Mouse (Mus musculus) megakaryocyte, adult 5-6 weeks (primary cell): Measurements from ENCODE around the gene Slc35g3. TPM values are rescaled to one million over a fixed set of nuclear protein-coding genes. Genes with fewer than 3 reads are reported as not detected.

Experiments
- total RNA-seq, 2 experiments: library from RNA; stranded (forward) in 1 of 2; stranded (reverse) in 1 of 2; fragments of 153-499, 151-499 nt in 1 of 2; fragments of 221-1000, 200-1000 nt in 1 of 2; gene quantifications; 2 replicates each; pipeline versions ENCODE4 v1.2.3 to v1.2.4; 2015 to 2017

Gene Slc35g3
- total RNA-seq, 2 experiments from 2014 or later: not detected

Other genes starting within 250 kb of the Slc35g3 start
Only the 30 nearest of the 43 such genes appear.
- gene Atp1b2, start 156.0 kb downstream of the Slc35g3 start, total RNA-seq (2015): 0.91 and 2.2 TPM in 2 replicates
- gene Atp1b2, start 156.0 kb downstream of the Slc35g3 start, total RNA-seq (2017): 0.26 and 0.45 TPM in 2 replicates
- not detected in 2 replicates for gene Shbg, start 144.1 kb downstream of the Slc35g3 start, total RNA-seq (2015)
- not detected in 2 replicates for gene Shbg, start 144.1 kb downstream of the Slc35g3 start, total RNA-seq (2017)
- not detected in 2 replicates for gene Sat2, start 139.9 kb downstream of the Slc35g3 start, total RNA-seq (2015)
- not detected in 2 replicates for gene Sat2, start 139.9 kb downstream of the Slc35g3 start, total RNA-seq (2017)
- 25.3 and 29.0 TPM in 2 replicates for gene Fxr2, start 129.0 kb downstream of the Slc35g3 start, total RNA-seq (2015)
- 33.3 and 36.5 TPM in 2 replicates for gene Fxr2, start 129.0 kb downstream of the Slc35g3 start, total RNA-seq (2017)
- gene Sox15, start 106.7 kb downstream of the Slc35g3 start, total RNA-seq (2015): not detected in 2 replicates
- 0.22 TPM in 1 of 2 replicates, not detected in the other for gene Sox15, start 106.7 kb downstream of the Slc35g3 start, total RNA-seq (2017)
- gene Mpdu1, start 99.3 kb downstream of the Slc35g3 start, total RNA-seq (2015): 34.9 and 40.9 TPM in 2 replicates
- gene Mpdu1, start 99.3 kb downstream of the Slc35g3 start, total RNA-seq (2017): 55.7 and 56.5 TPM in 2 replicates
- gene Cd68, start 95.8 kb downstream of the Slc35g3 start, total RNA-seq (2015): 302 and 304 TPM in 2 replicates
- 195 and 219 TPM in 2 replicates for gene Cd68, start 95.8 kb downstream of the Slc35g3 start, total RNA-seq (2017)
- 457 and 494 TPM in 2 replicates for gene Eif4a1, start 89.5 kb downstream of the Slc35g3 start, total RNA-seq (2015)
- gene Eif4a1, start 89.5 kb downstream of the Slc35g3 start, total RNA-seq (2017): 511 and 523 TPM in 2 replicates
- gene Senp3, start 79.9 kb downstream of the Slc35g3 start, total RNA-seq (2015): 94.3 and 104 TPM in 2 replicates
- gene Senp3, start 79.9 kb downstream of the Slc35g3 start, total RNA-seq (2017): 68.9 and 80.8 TPM in 2 replicates
- 37.7 and 47.2 TPM in 2 replicates for gene Tnfsf13, start 76.2 kb downstream of the Slc35g3 start, total RNA-seq (2015)
- gene Tnfsf13, start 76.2 kb downstream of the Slc35g3 start, total RNA-seq (2017): 74.3 and 78.9 TPM in 2 replicates
- 25.5 and 25.9 TPM in 2 replicates for gene Tnfsf12, start 66.1 kb downstream of the Slc35g3 start, total RNA-seq (2015)
- 3.2 and 4.9 TPM in 2 replicates for gene Tnfsf12, start 66.1 kb downstream of the Slc35g3 start, total RNA-seq (2017)
- 11.6 and 13.6 TPM in 2 replicates for gene Tnfsfm13, start 65.9 kb downstream of the Slc35g3 start, total RNA-seq (2015)
- 8.5 and 12.2 TPM in 2 replicates for gene Tnfsfm13, start 65.9 kb downstream of the Slc35g3 start, total RNA-seq (2017)
- 116 and 118 TPM in 2 replicates for gene Polr2a, start 3.3 kb downstream of the Slc35g3 start, total RNA-seq (2015)
- 38.6 and 42.9 TPM in 2 replicates for gene Polr2a, start 3.3 kb downstream of the Slc35g3 start, total RNA-seq (2017)
- gene Zbtb4, start 3.9 kb upstream of the Slc35g3 start, total RNA-seq (2015): 1.6 and 2.6 TPM in 2 replicates
- gene Zbtb4, start 3.9 kb upstream of the Slc35g3 start, total RNA-seq (2017): 1.4 and 2.4 TPM in 2 replicates
- 0.32 and 0.36 TPM in 2 replicates for gene Chrnb1, start 34.0 kb upstream of the Slc35g3 start, total RNA-seq (2015)
- 0.16 TPM in 1 of 2 replicates, not detected in the other for gene Chrnb1, start 34.0 kb upstream of the Slc35g3 start, total RNA-seq (2017)
- gene Fgf11, start 39.9 kb upstream of the Slc35g3 start, total RNA-seq (2015): 0.14 TPM in 1 of 2 replicates, not detected in the other
- not detected in 2 replicates for gene Fgf11, start 39.9 kb upstream of the Slc35g3 start, total RNA-seq (2017)
- not detected in 2 replicates for gene Tmem102, start 43.7 kb upstream of the Slc35g3 start, total RNA-seq (2015)
- not detected in 2 replicates for gene Tmem102, start 43.7 kb upstream of the Slc35g3 start, total RNA-seq (2017)
- not detected in 2 replicates for gene Gm39566, start 53.3 kb upstream of the Slc35g3 start, total RNA-seq (2015)
- not detected in 2 replicates for gene Gm39566, start 53.3 kb upstream of the Slc35g3 start, total RNA-seq (2017)
- not detected in 2 replicates for gene Spem2, start 56.5 kb upstream of the Slc35g3 start, total RNA-seq (2015)
- gene Spem2, start 56.5 kb upstream of the Slc35g3 start, total RNA-seq (2017): not detected in 2 replicates
- gene Spem1, start 60.2 kb upstream of the Slc35g3 start, total RNA-seq (2015): not detected in 2 replicates
- gene Spem1, start 60.2 kb upstream of the Slc35g3 start, total RNA-seq (2017): not detected in 2 replicates
- 0.20 and 0.48 TPM in 2 replicates for gene Nlgn2, start 75.8 kb upstream of the Slc35g3 start, total RNA-seq (2015)
- 0.16 and 0.88 TPM in 2 replicates for gene Nlgn2, start 75.8 kb upstream of the Slc35g3 start, total RNA-seq (2017)
- 217 and 226 TPM in 2 replicates for gene Tmem256, start 76.5 kb upstream of the Slc35g3 start, total RNA-seq (2015)
- gene Tmem256, start 76.5 kb upstream of the Slc35g3 start, total RNA-seq (2017): 117 and 158 TPM in 2 replicates
- gene Plscr3, start 84.4 kb upstream of the Slc35g3 start, total RNA-seq (2015): 19.8 and 23.7 TPM in 2 replicates
- gene Plscr3, start 84.4 kb upstream of the Slc35g3 start, total RNA-seq (2017): 10.8 and 18.1 TPM in 2 replicates
- not detected in 2 replicates for gene Tnk1, start 96.8 kb upstream of the Slc35g3 start, total RNA-seq (2015)
- 0.04 TPM in 1 of 2 replicates, not detected in the other for gene Tnk1, start 96.8 kb upstream of the Slc35g3 start, total RNA-seq (2017)
- gene Tmem95, start 116.0 kb upstream of the Slc35g3 start, total RNA-seq (2015): not detected in 2 replicates
- not detected in 2 replicates for gene Tmem95, start 116.0 kb upstream of the Slc35g3 start, total RNA-seq (2017)
- 2.9 and 3.3 TPM in 2 replicates for gene Kctd11, start 119.4 kb upstream of the Slc35g3 start, total RNA-seq (2015)
- 3.0 and 3.3 TPM in 2 replicates for gene Kctd11, start 119.4 kb upstream of the Slc35g3 start, total RNA-seq (2017)
- gene Acap1, start 133.6 kb upstream of the Slc35g3 start, total RNA-seq (2015): 19.3 and 19.7 TPM in 2 replicates
- gene Acap1, start 133.6 kb upstream of the Slc35g3 start, total RNA-seq (2017): 44.4 and 53.5 TPM in 2 replicates
- gene 2810408A11Rik, start 139.0 kb upstream of the Slc35g3 start, total RNA-seq (2015): 1.6 and 2.6 TPM in 2 replicates
- gene 2810408A11Rik, start 139.0 kb upstream of the Slc35g3 start, total RNA-seq (2017): 1.5 and 1.8 TPM in 2 replicates
- gene Neurl4, start 139.1 kb upstream of the Slc35g3 start, total RNA-seq (2015): 7.1 and 9.9 TPM in 2 replicates
- gene Neurl4, start 139.1 kb upstream of the Slc35g3 start, total RNA-seq (2017): 11.9 and 18.9 TPM in 2 replicates
- gene Gps2, start 151.9 kb upstream of the Slc35g3 start, total RNA-seq (2015): 140 and 156 TPM in 2 replicates
- gene Gps2, start 151.9 kb upstream of the Slc35g3 start, total RNA-seq (2017): 56.4 and 64.9 TPM in 2 replicates